Mouse (Mus musculus) cerebellum, adult 2 months (tissue): ENCODE data around the gene Cdkl3.

Experiments used
- CTCF ChIP-seq: fragments of 200-500 bp; IDR thresholded peaks from 2 replicates; pipeline ENCODE4 v1.5.1; 2011; ENCODE audit warnings: low read depth, mild to moderate bottlenecking, control low read depth, low read length, moderate library complexity, borderline replicate concordance; ENCODE audit not compliant: insufficient read depth
- POLR2A ChIP-seq: fragments of 200-500 bp; IDR thresholded peaks from 2 replicates; pipeline ENCODE4 v1.6.1; 2011; ENCODE audit warnings: low read length, control low read depth, borderline replicate concordance; ENCODE audit not compliant: insufficient read depth

- TF ChIP-seq CTCF (no peak), POLR2A (no peak)
Measured at GRCm38 (mm10) chr11:52011541-52011940, 7.5 kb downstream of the Cdkl3 start.
